In the genomic region with DNA sequence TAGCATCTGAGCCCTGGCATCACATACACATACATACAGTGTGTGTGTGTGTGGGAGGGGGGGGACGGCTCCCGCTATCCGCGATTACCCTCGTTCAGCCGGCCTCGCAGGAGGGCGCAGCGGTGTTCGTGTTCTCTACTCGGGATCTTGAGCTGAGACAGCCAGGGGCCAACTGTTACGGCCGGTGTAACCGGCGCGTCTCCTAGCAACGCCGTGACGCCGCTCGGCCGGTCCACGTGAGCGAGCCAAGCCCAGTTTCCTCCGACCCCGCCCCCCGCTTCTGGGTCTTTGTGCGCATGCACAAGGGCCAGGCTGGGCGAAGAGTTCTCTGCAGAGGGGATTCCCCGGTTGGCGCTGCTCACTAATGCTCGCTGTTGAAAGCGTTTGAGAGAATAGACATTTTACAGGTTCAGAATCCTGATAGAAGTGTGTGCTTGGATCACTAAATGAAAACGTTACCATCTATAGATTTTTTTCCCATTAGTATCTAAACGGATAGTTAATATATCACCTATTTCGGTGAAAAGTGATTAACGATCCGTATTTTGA, we compare ENCODE assay signal across 7 mouse cellular contexts. TPM values are rescaled to one million over a fixed set of nuclear protein-coding genes. Genes with fewer than 3 reads are reported as not detected.
DNase-seq lines count a peak whose midpoint lies in the region; ATAC-seq lines count a peak whose summit lies in the region.

No protein-coding gene starts in this region.

- DNase-seq in adrenal gland, adult (ENCODE audit: inconsistent age in 2 of 2, low spot score in 1 of 2) = peak; percentile 97 to 99
- DNase-seq in embryo, embryonic 10.5 days (ENCODE audit: low spot score) = peak; percentile 98
- peak; percentile 92 for DNase-seq in gastrocnemius, postnatal 25 days
- DNase-seq in left cerebral cortex, postnatal 25 days (ENCODE audit: low spot score in 2 of 2) = peak; percentile 94 to 97
- DNase-seq in midbrain, embryonic 10.5 days (ENCODE audit: low spot score) = peak; percentile 96
- peak; percentile 96 for DNase-seq in right cerebral cortex, postnatal 4 days

- H3K4me2 ChIP-seq in intestine, embryonic 15.5 days (replicated peaks) = peak overlapping the region; percentile 71

- no peaks in the 10 kb centered on the region for H3K36me3 ChIP-seq in intestine, embryonic 15.5 days
- no peaks in the 10 kb centered on the region for H3K36me3 ChIP-seq in midbrain, embryonic 10.5 days

- peak; percentile 97 for ATAC-seq in intestine, embryonic 15.5 days

- no peaks in the 10 kb centered on the region for H3K9me3 ChIP-seq in intestine, embryonic 15.5 days
- no peaks in the 10 kb centered on the region for H3K9me3 ChIP-seq in midbrain, embryonic 10.5 days (replicated peaks)

- WGBS in intestine, embryonic 15.5 days = under 1% methylated on average over 38 of the region's 38 CpGs
- WGBS in midbrain, embryonic 10.5 days = 4% methylated on average over 38 of the region's 38 CpGs

- H3K27ac ChIP-seq in intestine, embryonic 15.5 days = no peak overlapping the region
- peak overlapping the region; percentile 52 for H3K27ac ChIP-seq in midbrain, embryonic 10.5 days (replicated peaks)

- intact Hi-C loops in left cerebral cortex, postnatal 25 days (cut with DNase I) = loop anchor here (5.0 to 10.0 kb wide), 2 partner anchors 93 to 304 kb away; a partner anchor contains a TSS

- H3K27me3 ChIP-seq in intestine, embryonic 15.5 days (replicated peaks) = no peaks in the 10 kb centered on the region
- H3K27me3 ChIP-seq in midbrain, embryonic 10.5 days (ENCODE audit: low read depth, poor library complexity, severe bottlenecking) = peaks cover 31% of the 10 kb centered on the region

- peak overlapping the region; percentile 47 for H3K4me3 ChIP-seq in intestine, embryonic 15.5 days (replicated peaks)
- peak overlapping the region; percentile 59 for H3K4me3 ChIP-seq in midbrain, embryonic 10.5 days

- H3K4me1 ChIP-seq in intestine, embryonic 15.5 days (replicated peaks) = no peaks in the 10 kb centered on the region
- H3K4me1 ChIP-seq in midbrain, embryonic 10.5 days = peaks cover 30% of the 10 kb centered on the region

- 0 out of 2 replicates have a peak overlapping the region, but pooled peaks have one; percentile 2 for H3K9ac ChIP-seq in intestine, embryonic 15.5 days

RNA-seq across cellular contexts. Expression of a gene that starts 3.5 kb away (rescaled TPM):
- not detected for total RNA-seq in gastrocnemius, postnatal 25 days (2021)
- polyA plus RNA-seq in intestine, embryonic 15.5 days (2015; fragmentation: Nextera tagmentation; extraction: Ambion mirVana) = not detected in 2 replicates
- 1 to 10 TPM; 3.3 to 4.6 TPM for total RNA-seq in left cerebral cortex, postnatal 25 days (2021)
- polyA plus RNA-seq in midbrain, embryonic 10.5 days (2016; fragmentation: Nextera tagmentation; extraction: Ambion mirVana) = not detected in 2 replicates

RNA-seq across cellular contexts. Expression of a gene that starts 5.0 kb away (rescaled TPM):
- total RNA-seq in gastrocnemius, postnatal 25 days (2021) = 1 to 10 TPM; 1.8 to 3.0 TPM
- polyA plus RNA-seq in intestine, embryonic 15.5 days (2015; fragmentation: Nextera tagmentation; extraction: Ambion mirVana) = 6.2 and 6.3 TPM in 2 replicates
- total RNA-seq in left cerebral cortex, postnatal 25 days (2021) = 10 to 100 TPM; 10.2 to 11.4 TPM
- polyA plus RNA-seq in midbrain, embryonic 10.5 days (2016; fragmentation: Nextera tagmentation; extraction: Ambion mirVana) = 7.7 and 7.8 TPM in 2 replicates

RNA-seq across cellular contexts. Expression of a gene that starts 21.9 kb away (rescaled TPM):
- not detected for total RNA-seq in gastrocnemius, postnatal 25 days (2021)
- not detected in 2 replicates for polyA plus RNA-seq in intestine, embryonic 15.5 days (2015; fragmentation: Nextera tagmentation; extraction: Ambion mirVana)
- under 1 TPM in 1 of 2 experiments, not detected in 1; 0.18 TPM for total RNA-seq in left cerebral cortex, postnatal 25 days (2021)
- not detected in 2 replicates for polyA plus RNA-seq in midbrain, embryonic 10.5 days (2016; fragmentation: Nextera tagmentation; extraction: Ambion mirVana)

RNA-seq across cellular contexts. Expression of a gene that starts 55.9 kb away (rescaled TPM):
- under 1 TPM; 0.72 to 0.84 TPM for total RNA-seq in gastrocnemius, postnatal 25 days (2021)
- polyA plus RNA-seq in intestine, embryonic 15.5 days (2015; fragmentation: Nextera tagmentation; extraction: Ambion mirVana) = 10.8 and 12.5 TPM in 2 replicates
- 1 to 10 TPM; 3.5 to 4.4 TPM for total RNA-seq in left cerebral cortex, postnatal 25 days (2021)
- polyA plus RNA-seq in midbrain, embryonic 10.5 days (2016; fragmentation: Nextera tagmentation; extraction: Ambion mirVana) = 36.3 and 40.5 TPM in 2 replicates

Comparison
In these comparisons a context has a peak if more than half of its experiments do, and no peak if none do; other contexts are left out.
1. RNA of a gene that starts 3.5 kb away (total RNA-seq): 3.3 to 4.6 TPM in left cerebral cortex, postnatal 25 days; not detected in gastrocnemius, postnatal 25 days; every median in the first group is over 4 times any median in the second.
2. Peak in every context shown above with its lines, with median percentiles within 50 percentile points of each other: DNase-seq.